Mouse (Mus musculus): ENCODE data around the gene Use1. TPM values are rescaled to one million over a fixed set of nuclear protein-coding genes. Genes with fewer than 3 reads are reported as not detected.

Use1 gene
- total RNA-seq, 1 experiment from 2014 or later, result 275 TPM

DNA sequence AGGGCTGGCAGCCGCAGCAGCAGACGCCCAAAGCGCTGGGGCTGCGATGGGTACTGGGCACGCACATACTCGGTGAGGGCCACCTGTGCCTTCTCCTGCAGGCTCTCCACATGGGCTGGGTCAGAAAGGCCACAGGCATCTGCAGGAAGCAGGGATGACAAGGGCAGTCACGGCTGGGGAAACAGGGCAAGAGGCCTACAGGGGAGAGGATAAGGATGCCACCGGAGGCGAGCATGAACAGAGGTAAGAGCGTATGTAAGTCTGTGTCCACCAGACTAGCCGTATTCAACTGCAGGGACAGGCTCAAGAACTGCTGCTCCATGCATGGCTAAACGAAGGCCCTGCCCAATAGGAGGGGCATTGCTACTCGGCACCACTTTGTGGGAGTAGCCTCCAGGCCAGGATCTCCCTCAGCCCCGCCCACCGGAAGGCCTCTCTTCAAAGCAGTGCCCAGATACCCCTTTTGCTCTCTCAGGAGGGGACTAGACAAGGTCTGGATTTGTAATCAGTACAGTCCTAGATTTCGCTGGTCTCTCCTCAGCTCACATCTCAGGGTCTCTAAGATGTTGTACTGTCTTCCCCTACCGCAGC, 8.1 kb downstream of the Use1 start:
- no peak for ATAC-seq (replicated peaks; ENCODE audit: insufficient number of reproducible peaks, low FRiP score, low TSS enrichment, poor library complexity, severe bottlenecking)

DNA sequence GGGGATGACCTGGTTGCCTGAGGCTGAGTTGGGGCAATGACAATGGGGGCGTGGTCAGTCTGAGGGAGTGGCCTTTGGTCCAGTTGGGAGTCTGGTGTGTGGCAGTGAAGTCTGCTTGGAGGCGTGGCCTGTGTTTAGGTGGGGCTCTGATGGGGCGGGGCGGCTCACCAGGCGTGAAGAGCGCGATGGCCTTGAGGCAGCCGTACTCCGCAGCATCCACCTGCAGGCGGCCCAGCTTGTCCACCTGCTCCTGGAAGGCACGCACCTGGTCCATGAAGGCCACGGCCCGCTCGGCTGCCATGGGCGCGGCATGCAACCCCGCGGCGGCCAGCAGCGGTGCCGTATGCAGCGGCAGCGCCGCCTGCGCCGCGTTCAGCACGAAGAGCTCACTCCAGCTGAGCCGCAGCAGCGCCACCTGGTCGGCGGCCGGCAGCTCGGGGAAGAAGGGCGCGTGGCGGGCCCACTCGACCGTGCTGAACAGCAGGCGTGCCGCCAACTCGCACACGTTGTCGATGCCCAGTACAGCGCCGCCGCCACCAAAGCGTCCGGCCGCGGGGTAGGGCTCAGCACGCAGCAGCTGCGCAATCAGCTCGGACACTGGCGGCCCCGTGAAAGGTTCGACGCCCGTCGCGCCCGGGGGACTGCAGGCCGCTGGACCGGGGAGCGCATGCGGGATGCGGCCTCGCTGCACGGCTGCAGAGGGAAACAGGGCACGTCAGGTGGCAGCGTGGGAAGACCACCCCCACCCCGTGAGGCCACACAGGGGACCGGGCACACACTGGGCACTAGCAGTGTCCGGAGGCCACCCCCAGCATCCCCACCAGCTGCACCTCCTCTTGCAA, 9.2 kb downstream of the Use1 start:
- peak; percentile 44 for ATAC-seq (replicated peaks; ENCODE audit: insufficient number of reproducible peaks, low FRiP score, low TSS enrichment, poor library complexity, severe bottlenecking)

- no peak for ATAC-seq (replicated peaks; ENCODE audit: insufficient number of reproducible peaks, low FRiP score, low TSS enrichment, poor library complexity, severe bottlenecking)
Measured at GRCm38 (mm10) chr8:71376423-71377030, 9.9 kb downstream of the Use1 start.

- ATAC-seq (replicated peaks; ENCODE audit: insufficient number of reproducible peaks, low FRiP score, low TSS enrichment, poor library complexity, severe bottlenecking), result no peak
Measured at GRCm38 (mm10) chr8:71379008-71379407, 12.4 kb downstream of the Use1 start.

- no peak for ATAC-seq (replicated peaks; ENCODE audit: insufficient number of reproducible peaks, low FRiP score, low TSS enrichment, poor library complexity, severe bottlenecking)
Measured at GRCm38 (mm10) chr8:71379512-71380075, 12.9 kb downstream of the Use1 start.

DNA sequence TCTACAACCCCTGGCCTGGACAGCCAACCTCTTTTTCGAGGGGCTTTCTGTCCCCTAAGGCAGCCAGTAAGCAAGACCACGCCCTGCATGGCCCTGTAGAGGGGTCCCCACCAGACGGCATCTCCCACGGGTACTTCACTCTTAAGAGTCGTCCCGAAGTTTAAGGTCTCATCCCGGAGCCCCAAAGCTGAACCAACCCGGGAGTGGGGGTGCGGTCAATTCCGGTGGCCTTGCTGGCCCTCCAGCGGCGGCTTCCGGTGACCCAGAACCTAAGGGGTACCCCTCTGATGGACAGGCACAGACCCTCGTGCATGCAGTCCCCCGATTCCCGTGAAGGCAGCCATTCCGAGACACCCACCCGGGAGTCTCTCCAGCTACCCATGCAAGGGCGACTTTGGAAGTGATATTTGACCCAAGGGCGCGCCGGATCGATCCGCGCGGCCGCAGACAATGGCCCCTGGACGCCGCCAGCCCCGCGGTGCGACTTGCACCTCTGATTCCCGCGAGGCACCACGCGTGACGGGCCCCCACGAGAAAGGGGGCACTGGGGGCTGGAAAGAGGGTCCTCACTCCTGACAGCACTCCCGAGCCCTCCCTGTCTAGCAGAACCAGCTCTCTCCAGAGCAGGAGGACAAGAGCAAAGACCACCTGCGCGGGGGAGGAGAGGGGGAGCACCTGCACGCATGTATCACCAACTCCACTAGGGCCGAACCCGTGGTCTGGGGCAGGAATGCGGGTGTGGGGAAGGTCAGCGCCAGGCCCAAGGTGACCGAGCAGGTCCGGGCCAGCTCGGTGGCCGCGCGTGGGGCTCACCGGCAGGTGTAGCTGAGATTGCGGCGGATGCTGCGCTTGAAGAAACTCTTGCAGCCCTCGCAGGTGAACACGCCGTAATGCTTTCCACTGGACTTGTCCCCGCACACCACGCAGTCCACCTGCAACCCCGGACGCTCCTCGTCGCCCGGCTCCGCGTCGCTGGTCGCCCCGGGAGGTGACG, 13.8 kb downstream of the Use1 start:
- no peak for ATAC-seq (replicated peaks; ENCODE audit: insufficient number of reproducible peaks, low FRiP score, low TSS enrichment, poor library complexity, severe bottlenecking)

GRCm38 (mm10) chr8:71381421-71381970, 14.8 kb downstream of the Use1 start, which contains the start of gene Nr2f6:
TSS of gene Nr2f6 (minus strand) at chr8:71381960.
- ATAC-seq (replicated peaks; ENCODE audit: insufficient number of reproducible peaks, low FRiP score, low TSS enrichment, poor library complexity, severe bottlenecking), result no peak

- 0 out of 2 replicates have a peak, but pooled peaks have one; percentile 41 for ATAC-seq (replicated peaks; ENCODE audit: insufficient number of reproducible peaks, low FRiP score, low TSS enrichment, poor library complexity, severe bottlenecking)
Measured at GRCm38 (mm10) chr8:71381971-71382961, 15.6 kb downstream of the Use1 start.

DNA sequence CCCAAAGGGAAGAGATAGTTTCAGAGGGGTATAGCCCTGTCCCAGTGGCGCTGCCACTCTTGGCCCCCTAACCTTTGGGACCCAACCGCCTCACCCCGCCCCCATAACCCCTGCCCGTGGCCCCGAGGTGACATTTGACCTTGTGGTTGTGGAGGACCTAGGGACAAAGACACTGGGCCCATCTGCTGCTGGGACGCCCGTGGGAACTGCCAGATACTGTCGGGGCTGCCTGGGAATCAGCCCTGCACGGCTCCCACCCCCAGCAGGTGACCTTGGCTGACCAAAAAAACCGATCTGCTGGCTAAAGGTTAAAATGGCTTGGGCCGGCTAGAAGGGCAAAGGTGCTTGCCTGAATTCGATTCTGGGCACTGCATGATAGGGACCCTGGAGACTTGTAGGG, 16.7 kb downstream of the Use1 start:
- no peak for ATAC-seq (replicated peaks; ENCODE audit: insufficient number of reproducible peaks, low FRiP score, low TSS enrichment, poor library complexity, severe bottlenecking)

GRCm38 (mm10) chr8:71383860-71384259, 17.2 kb downstream of the Use1 start:
- ATAC-seq (replicated peaks; ENCODE audit: insufficient number of reproducible peaks, low FRiP score, low TSS enrichment, poor library complexity, severe bottlenecking), result no peak

GRCm38 (mm10) chr8:71385212-71385835, 18.7 kb downstream of the Use1 start:
- no peak for ATAC-seq (replicated peaks; ENCODE audit: insufficient number of reproducible peaks, low FRiP score, low TSS enrichment, poor library complexity, severe bottlenecking)

DNA sequence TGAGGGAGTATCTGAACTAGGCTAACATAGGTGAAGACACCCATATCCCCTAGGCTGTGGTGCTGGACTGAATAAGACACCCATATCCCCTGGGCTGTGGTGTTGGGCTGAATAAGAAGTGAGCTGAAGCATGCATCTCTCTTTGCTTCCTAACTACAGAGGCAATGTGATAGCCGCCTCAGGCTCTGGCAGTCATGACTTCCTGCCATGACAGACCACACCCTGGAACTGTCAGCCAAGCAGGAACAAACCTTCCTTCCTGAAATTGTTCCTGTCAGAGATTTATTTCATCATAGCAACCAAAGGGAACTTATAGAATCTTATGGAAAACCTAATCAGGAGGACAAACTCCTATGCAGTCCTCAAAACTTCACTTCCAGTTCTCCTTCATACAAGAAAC, 21.6 kb downstream of the Use1 start:
- no peak for ATAC-seq (replicated peaks; ENCODE audit: insufficient number of reproducible peaks, low FRiP score, low TSS enrichment, poor library complexity, severe bottlenecking)

GRCm38 (mm10) chr8:71391696-71392095, 25.0 kb downstream of the Use1 start:
- no peak for ATAC-seq (replicated peaks; ENCODE audit: insufficient number of reproducible peaks, low FRiP score, low TSS enrichment, poor library complexity, severe bottlenecking)

DNA sequence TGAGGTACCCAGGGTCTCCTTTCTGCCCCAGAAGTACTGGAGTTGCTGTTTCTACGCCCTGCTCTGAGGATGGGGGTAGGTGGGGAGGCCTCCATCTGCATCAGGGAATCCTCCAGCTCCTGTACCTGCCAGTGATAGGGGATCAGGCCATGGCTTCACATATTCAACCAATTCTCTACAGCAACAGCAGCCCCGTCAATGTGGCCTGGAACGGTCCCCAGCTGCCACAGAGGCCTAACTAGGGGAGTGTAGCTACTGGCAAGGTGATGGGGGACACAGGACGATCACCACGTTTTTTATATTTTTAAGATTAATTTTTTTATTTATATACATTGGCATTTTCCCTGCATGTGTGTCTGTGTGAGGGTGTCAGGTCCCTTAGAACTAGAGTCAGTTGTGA, 25.7 kb downstream of the Use1 start:
- no peak for ATAC-seq (replicated peaks; ENCODE audit: insufficient number of reproducible peaks, low FRiP score, low TSS enrichment, poor library complexity, severe bottlenecking)

DNA sequence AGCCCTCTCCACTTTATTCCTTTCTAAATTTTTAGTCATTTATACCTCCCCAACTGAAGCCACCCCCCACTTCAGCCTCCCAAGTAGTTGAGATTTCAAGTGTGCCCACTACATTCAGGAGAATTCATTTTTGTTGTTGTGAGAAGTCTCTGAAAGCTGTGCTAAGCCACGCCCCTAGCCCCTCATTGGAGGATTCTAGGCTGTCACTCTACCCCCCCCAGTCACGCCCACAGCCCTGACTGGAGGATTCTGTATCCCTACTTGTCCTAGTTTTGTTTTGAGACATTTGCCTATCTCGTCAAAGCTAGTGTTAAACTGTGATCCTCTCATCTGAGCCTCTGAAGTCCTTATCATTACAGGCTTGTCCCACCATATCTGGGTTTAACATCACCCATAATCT, 26.2 kb downstream of the Use1 start:
- ATAC-seq (replicated peaks; ENCODE audit: insufficient number of reproducible peaks, low FRiP score, low TSS enrichment, poor library complexity, severe bottlenecking), result no peak

- no peak for ATAC-seq (replicated peaks; ENCODE audit: insufficient number of reproducible peaks, low FRiP score, low TSS enrichment, poor library complexity, severe bottlenecking)
Measured at GRCm38 (mm10) chr8:71394481-71394880, 27.8 kb downstream of the Use1 start.

DNA sequence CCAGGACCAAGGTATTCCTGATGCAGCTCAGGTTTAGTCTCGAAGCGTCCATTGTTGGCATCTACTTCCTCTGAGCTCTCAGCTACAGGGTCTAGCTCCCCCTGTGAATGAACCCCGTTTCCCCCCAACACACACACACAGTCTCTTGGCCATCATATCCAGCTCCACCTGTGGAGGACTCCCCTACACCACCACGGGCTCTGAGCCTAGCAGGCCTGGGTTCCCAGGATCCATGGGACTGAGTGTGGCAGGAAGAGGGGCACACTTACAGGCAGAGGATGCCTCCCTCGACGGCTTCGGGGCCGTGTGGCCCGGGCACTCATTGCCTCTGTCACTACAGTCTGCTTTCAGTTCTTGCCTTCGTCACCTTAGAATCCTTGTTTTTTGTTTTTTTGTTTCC, 28.4 kb downstream of the Use1 start:
- ATAC-seq (replicated peaks; ENCODE audit: insufficient number of reproducible peaks, low FRiP score, low TSS enrichment, poor library complexity, severe bottlenecking), result no peak

Data from monocyte, adult 5-6 weeks (primary cell).